Mouse (Mus musculus) liver, embryonic 11.5 days (tissue): ENCODE data around the gene Prodh2. TPM values are rescaled to one million over a fixed set of nuclear protein-coding genes. Genes with fewer than 3 reads are reported as not detected.
A peak's percentile ranks its signal among the peaks of the same experiment; 100 is the strongest.

Source experiments
- ATAC-seq: fragments of 200-750 bp; cut with Nextera tagmentation; replicated peaks from 2 replicates; pipeline ENCODE4 v1.8.0; 2017; ENCODE audit warnings: moderate number of reproducible peaks, mild to moderate bottlenecking, moderate TSS enrichment, moderate library complexity; ENCODE audit not compliant: low FRiP score
- DNase-seq: peaks from one replicate; pipeline ENCODE4 v3.0.0-alpha.2; 2017; ENCODE audit warnings: low spot score
- H3K27ac ChIP-seq: fragments of 300-500 bp; sonication (generic); 2 replicates; pipeline ENCODE4 v1.5.1; 2014; ENCODE audit warnings: mild to moderate bottlenecking, low read depth, low read length, control low read depth
- H3K27me3 ChIP-seq: fragments of 300-500 bp; sonication (generic); replicated peaks from 2 replicates; pipeline ENCODE4 v1.6.1; 2014; ENCODE audit warnings: low read length, mixed read lengths; ENCODE audit not compliant: control insufficient read depth, insufficient read depth
- H3K36me3 ChIP-seq: fragments of 300-500 bp; sonication (generic); 2 replicates; pipeline ENCODE4 v1.6.1; 2014; ENCODE audit warnings: mild to moderate bottlenecking, low read length, moderate library complexity, mixed read lengths; ENCODE audit not compliant: control insufficient read depth, insufficient read depth
- H3K4me1 ChIP-seq: fragments of 300-500 bp; sonication (generic); replicated peaks from 2 replicates; pipeline ENCODE4 v1.6.1; 2014; ENCODE audit warnings: low read length, mixed read lengths; ENCODE audit not compliant: control insufficient read depth, insufficient read depth
- H3K4me2 ChIP-seq: fragments of 300-500 bp; sonication (generic); 2 replicates; pipeline ENCODE4 v1.6.1; 2014; ENCODE audit warnings: mild to moderate bottlenecking, control low read depth, moderate library complexity
- H3K4me3 ChIP-seq: fragments of 300-500 bp; sonication (generic); 2 replicates; pipeline ENCODE4 v1.5.1; 2014; ENCODE audit warnings: low read depth, low read length, control low read depth
- H3K9ac ChIP-seq: fragments of 300-500 bp; sonication (generic); 2 replicates; pipeline ENCODE4 v1.6.1; 2014; ENCODE audit warnings: low read depth, low read length, control low read depth
- H3K9me3 ChIP-seq: fragments of 300-500 bp; sonication (generic); 2 replicates; pipeline ENCODE4 v1.6.1; 2016; ENCODE audit warnings: low read length, inconsistent platforms, mixed read lengths; ENCODE audit not compliant: control insufficient read depth
- WGBS: fragments of 180-500 bp; shearing (Covaris S2); extraction: QIAGEN DNeasy Blood & Tissue Kit; methylation state at CpG from one replicate; pipeline ENCODE4 v1.1.7; 2014; 5-methylcytosine and 5-hydroxymethylcytosine counted together
- microRNA-seq: library from miRNA; unstranded; fragments of <30 nt; microRNA quantifications from one replicate; pipeline ENCODE4, GENCODE M21; 2017; ENCODE audit warnings: borderline number of aligned reads
- polyA plus RNA-seq: library from polyadenylated mRNA; unstranded; fragments of >200 nt; fragmentation: Nextera tagmentation; extraction: Ambion mirVana; gene quantifications from 2 replicates; pipeline ENCODE4 v1.2.1, GENCODE M21; 2014

Gene Prodh2
- polyA plus RNA-seq, 1 experiment from 2014 or later: 19.0 TPM

DNA sequence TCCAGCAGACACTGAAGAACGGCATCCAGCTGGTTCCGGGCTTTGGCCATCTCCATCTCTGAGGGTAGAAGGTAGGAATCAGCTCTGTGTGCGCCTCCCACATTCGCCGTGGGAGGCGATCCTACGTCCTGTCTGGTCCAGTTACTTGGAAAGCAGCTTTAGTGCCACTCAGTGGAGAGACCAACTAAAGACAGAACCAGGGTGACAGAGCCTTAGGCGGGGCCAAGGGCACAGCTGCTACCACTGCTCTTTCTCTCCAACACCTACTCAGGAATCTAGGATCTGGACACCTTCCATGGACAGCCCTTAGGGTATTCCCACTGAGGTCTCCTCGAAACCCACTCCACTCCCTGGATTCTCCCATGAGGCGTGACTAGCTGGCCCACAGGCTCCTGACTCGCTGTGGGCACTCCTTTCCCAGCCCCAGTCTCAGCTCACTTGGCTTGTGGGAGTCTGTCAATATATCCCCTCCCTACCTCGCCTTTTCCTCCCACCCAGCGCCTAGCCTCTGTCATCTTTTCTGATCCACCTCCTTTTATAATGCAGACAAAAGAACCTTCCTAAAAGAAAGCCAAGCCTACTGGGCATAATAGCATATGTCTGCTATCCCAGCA is 64.6 kb downstream of the Prodh2 start:
- peak overlapping the region; percentile 75 for H3K4me2 ChIP-seq
- H3K4me1 ChIP-seq: peaks cover 17% of the 10 kb centered on the region
- 87% methylated on average over 13 of the region's 13 CpGs for WGBS
- no peak overlapping the region for H3K27ac ChIP-seq
- no peak overlapping the region; the same call in 1 of the 2 replicates for H3K9ac ChIP-seq
- peak overlapping the region; percentile 75 for H3K4me3 ChIP-seq
- ATAC-seq (no peak), DNase-seq (no peak)
- H3K9me3 ChIP-seq: no peaks in the 10 kb centered on the region
- peaks cover 21% of the 10 kb centered on the region for H3K36me3 ChIP-seq
- no peaks in the 10 kb centered on the region for H3K27me3 ChIP-seq

DNA sequence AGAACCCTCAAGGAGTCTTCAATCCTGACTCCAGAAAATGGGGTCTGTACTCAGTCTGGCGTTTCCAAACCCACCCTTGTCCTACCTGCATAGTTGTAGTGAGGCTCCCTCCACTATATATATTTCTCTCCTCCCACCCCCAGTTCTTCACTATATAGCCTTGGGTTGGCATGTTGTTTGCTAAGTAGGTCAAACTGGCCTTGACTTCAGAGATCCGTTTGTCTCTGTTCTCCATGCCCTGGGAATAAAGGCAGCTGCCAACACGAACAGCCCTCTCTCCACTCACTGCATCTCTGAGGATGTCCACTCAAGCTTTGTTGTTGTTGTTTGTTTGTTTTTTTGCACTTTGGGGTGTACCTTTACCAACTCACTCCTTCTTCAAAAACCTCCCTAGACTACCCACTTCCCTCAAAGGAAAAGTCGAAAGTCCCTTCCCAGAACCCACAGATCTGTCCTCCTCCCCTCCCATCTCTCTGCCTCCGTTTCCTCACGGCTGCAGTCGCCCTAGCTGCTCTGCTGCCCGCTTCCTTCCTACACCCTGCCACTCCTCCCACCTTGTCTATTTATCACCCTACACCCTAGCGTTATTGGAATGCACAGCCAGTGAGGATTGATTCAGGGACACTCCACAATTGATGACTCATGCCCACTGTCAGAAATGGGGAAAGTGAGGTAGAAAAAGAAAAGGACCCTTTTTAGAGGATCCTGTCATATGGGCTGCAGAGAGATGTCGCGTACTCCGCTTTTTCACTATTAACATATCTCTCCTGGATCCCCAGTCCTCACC is 65.4 kb downstream of the Prodh2 start:
- peak overlapping the region; percentile 72 for H3K9ac ChIP-seq
- H3K4me3 ChIP-seq: peak overlapping the region; percentile 75
- ATAC-seq (peak; percentile 7; the same call in 1 of the 2 replicates), DNase-seq (no peak)
- WGBS: 11% methylated on average over 12 of the region's 12 CpGs
- H3K4me1 ChIP-seq: peaks cover 11% of the 10 kb centered on the region
- H3K36me3 ChIP-seq: peaks cover 21% of the 10 kb centered on the region
- H3K27ac ChIP-seq: peak overlapping the region; percentile 62; the same call in 1 of the 2 replicates
- H3K9me3 ChIP-seq: no peaks in the 10 kb centered on the region
- H3K27me3 ChIP-seq: no peaks in the 10 kb centered on the region
- peak overlapping the region; percentile 75 for H3K4me2 ChIP-seq

DNA sequence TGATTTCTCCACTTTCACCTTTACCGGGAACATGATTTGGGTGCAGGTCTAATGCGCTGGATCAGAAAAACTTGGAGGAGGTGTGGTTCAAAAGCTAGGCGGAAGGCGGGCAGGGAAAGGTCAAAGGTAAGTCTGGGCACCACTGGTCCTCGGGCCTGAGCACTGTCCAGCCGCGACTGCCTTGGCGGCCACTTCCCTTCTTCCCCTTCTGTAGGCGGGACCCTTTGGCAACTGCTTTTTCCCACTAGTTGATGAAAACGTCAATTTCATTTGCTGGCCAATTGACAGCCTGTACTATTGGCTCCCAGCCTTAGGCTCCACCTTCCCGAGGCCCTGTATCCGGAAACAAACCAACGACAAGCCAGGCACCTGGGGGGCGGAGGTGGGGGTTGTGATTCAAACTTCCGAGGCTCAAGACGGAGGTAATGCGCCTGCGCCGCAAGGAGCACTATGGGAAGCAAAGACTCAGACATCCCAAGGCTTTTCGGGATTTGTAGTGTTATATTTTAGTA is 66.1 kb downstream of the Prodh2 start, which contains the start of gene Lin37:
Lin37 (minus strand) TSS at position 396 of the 512 bp plus-strand sequence.
- peak within 1 kb of the TSS; percentile 62; the same call in 1 of the 2 replicates for H3K27ac ChIP-seq
- H3K4me1 ChIP-seq: peaks cover 17% of the 10 kb centered on the region
- under 1% methylated on average over 20 of the region's 20 CpGs for WGBS
- peak within 1 kb of the TSS; percentile 75 for H3K4me3 ChIP-seq
- peak; percentile 86 for DNase-seq
- H3K36me3 ChIP-seq: peaks cover 21% of the 10 kb centered on the region
- H3K9ac ChIP-seq: peak within 1 kb of the TSS; percentile 72
- peak within 1 kb of the TSS; percentile 75 for H3K4me2 ChIP-seq
- H3K27me3 ChIP-seq: no peaks in the 10 kb centered on the region
- ATAC-seq: peak; percentile 81
- no peaks in the 10 kb centered on the region for H3K9me3 ChIP-seq

DNA sequence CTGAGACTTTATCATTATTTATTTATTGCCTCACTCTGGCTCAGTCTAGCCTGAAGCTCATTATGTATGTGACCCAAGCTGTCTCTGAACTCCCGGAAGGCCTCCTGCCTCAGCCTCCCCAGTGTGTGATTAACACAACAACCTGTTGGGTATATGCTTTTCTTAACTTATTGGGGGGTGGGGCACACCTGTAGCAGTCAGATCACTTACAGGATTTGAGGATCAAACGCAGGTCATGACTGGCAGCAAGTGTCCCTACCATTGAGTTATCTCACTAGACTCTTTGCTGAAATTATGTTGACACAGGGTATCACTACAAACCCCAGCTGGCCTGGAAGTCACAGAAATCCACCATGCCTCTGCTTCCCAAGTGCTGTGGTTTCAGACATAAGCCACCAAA is 66.9 kb downstream of the Prodh2 start:
- Histone ChIP-seq H3K4me2 (peak overlapping the region; percentile 75), H3K27me3 (no peaks in the 10 kb centered on the region), H3K4me3 (0 out of 2 replicates have a peak overlapping the region, but pooled peaks have one; percentile 75), H3K27ac (no peak overlapping the region), H3K4me1 (peaks cover 17% of the 10 kb centered on the region), H3K36me3 (peaks cover 15% of the 10 kb centered on the region), H3K9me3 (no peaks in the 10 kb centered on the region), H3K9ac (no peak overlapping the region)
- 63% methylated on average over 2 of the region's 2 CpGs for WGBS
- no peak for DNase-seq
- ATAC-seq: no peak

DNA sequence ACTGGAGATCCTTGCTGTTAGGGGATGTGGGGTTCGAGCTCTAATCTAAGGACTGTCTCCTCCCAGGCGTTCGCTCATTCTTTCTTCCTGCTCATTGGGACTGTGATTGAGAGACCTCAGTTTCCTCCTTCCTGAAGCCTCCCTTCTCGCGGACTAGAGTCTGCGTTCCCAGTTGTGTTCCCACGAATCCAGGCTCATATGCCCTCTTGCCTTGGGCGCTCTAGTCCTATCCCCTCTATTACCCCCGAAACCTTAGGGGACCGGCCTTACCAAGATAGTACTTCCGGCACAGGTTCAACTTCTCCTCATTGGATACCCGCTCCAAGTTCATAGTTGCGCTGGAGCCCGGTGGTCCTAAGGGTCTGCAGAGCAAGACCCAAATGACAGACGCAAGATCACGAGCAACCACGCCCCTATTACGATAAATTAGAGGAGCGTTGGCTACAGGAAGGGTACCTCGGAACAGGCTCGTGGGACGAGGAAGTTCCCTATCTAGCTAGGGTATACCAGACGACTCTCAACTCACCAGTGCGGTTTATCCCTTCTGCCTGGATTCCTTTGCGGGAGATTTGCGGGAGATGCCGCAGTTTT is 69.2 kb downstream of the Prodh2 start:
- WGBS: under 1% methylated on average over 27 of the region's 27 CpGs

More for the DNA sequence above, 69.2 kb downstream of the Prodh2 start:
- no peaks in the 10 kb centered on the region for H3K9me3 ChIP-seq
- H3K9ac ChIP-seq: peak overlapping the region; percentile 74
- peak overlapping the region; percentile 51; the same call in 1 of the 2 replicates for H3K27ac ChIP-seq
- H3K4me2 ChIP-seq: peak overlapping the region; percentile 80
- H3K27me3 ChIP-seq: no peaks in the 10 kb centered on the region
- DNase-seq (peak; percentile 44), ATAC-seq (0 out of 2 replicates have a peak, but pooled peaks have one; percentile 5)
- peaks cover 5% of the 10 kb centered on the region; the same call in 1 of the 2 replicates for H3K36me3 ChIP-seq
- peaks cover 17% of the 10 kb centered on the region for H3K4me1 ChIP-seq
- peak overlapping the region; percentile 81 for H3K4me3 ChIP-seq

Small RNA genes lying within 50 kb of the gene (microRNA-seq; reads per million reads assigned to microRNA genes)
- gene Gm38670: not detected

Other genes with a start within 250 kb of the Prodh2 start
- not detected in 2 replicates for gene Thap8, start 213.5 kb upstream of the Prodh2 start, polyA plus RNA-seq
- gene Wdr62, start 213.2 kb upstream of the Prodh2 start, polyA plus RNA-seq: 15.3 and 16.0 TPM in 2 replicates
- 16.3 and 17.6 TPM in 2 replicates for gene Clip3, start 201.9 kb upstream of the Prodh2 start, polyA plus RNA-seq
- gene Alkbh6, start 184.9 kb upstream of the Prodh2 start, polyA plus RNA-seq: 38.7 and 43.4 TPM in 2 replicates
- 25.6 and 28.9 TPM in 2 replicates for gene Syne4, start 178.8 kb upstream of the Prodh2 start, polyA plus RNA-seq
- not detected in 2 replicates for gene E130208F15Rik, start 171.9 kb upstream of the Prodh2 start, polyA plus RNA-seq
- gene Sdhaf1, start 169.7 kb upstream of the Prodh2 start, polyA plus RNA-seq: 13.5 and 14.6 TPM in 2 replicates
- gene Lrfn3, start 130.8 kb upstream of the Prodh2 start, polyA plus RNA-seq: 3.5 TPM in 2 replicates
- gene Tyrobp, start 79.9 kb upstream of the Prodh2 start, polyA plus RNA-seq: 60.6 and 61.9 TPM in 2 replicates
- gene Hcst, start 73.8 kb upstream of the Prodh2 start, polyA plus RNA-seq: 2.2 and 2.9 TPM in 2 replicates
- gene Nfkbid, start 71.9 kb upstream of the Prodh2 start, polyA plus RNA-seq: 1.8 and 3.6 TPM in 2 replicates
- gene Aplp1, start 48.1 kb upstream of the Prodh2 start, polyA plus RNA-seq: 18.4 and 19.1 TPM in 2 replicates
- 0.22 and 0.95 TPM in 2 replicates for gene Kirrel2, start 35.9 kb upstream of the Prodh2 start, polyA plus RNA-seq
- 0.26 and 0.27 TPM in 2 replicates for gene Nphs1, start 35.3 kb upstream of the Prodh2 start, polyA plus RNA-seq
- 7.1 and 7.5 TPM in 2 replicates for gene Arhgap33, start 41.4 kb downstream of the Prodh2 start, polyA plus RNA-seq
- gene Hspb6, start 58.6 kb downstream of the Prodh2 start, polyA plus RNA-seq: 3.9 and 5.4 TPM in 2 replicates
- gene Proser3, start 58.7 kb downstream of the Prodh2 start, polyA plus RNA-seq: 10.7 and 13.0 TPM in 2 replicates
- gene Lin37, start 66.2 kb downstream of the Prodh2 start, polyA plus RNA-seq: 38.7 and 41.0 TPM in 2 replicates
- 71.0 and 73.1 TPM in 2 replicates for gene U2af1l4, start 69.7 kb downstream of the Prodh2 start, polyA plus RNA-seq
- 6.8 and 8.0 TPM in 2 replicates for gene Gm49396, start 69.7 kb downstream of the Prodh2 start, polyA plus RNA-seq
- gene Psenen, start 70.0 kb downstream of the Prodh2 start, polyA plus RNA-seq: 85.2 and 102 TPM in 2 replicates
- gene Igflr1, start 71.8 kb downstream of the Prodh2 start, polyA plus RNA-seq: 3.1 and 3.7 TPM in 2 replicates
- gene Kmt2b, start 95.1 kb downstream of the Prodh2 start, polyA plus RNA-seq: 7.4 and 11.4 TPM in 2 replicates
- 0.25 and 0.62 TPM in 2 replicates for gene Zbtb32, start 105.3 kb downstream of the Prodh2 start, polyA plus RNA-seq
- 0.66 and 1.5 TPM in 2 replicates for gene Upk1a, start 119.2 kb downstream of the Prodh2 start, polyA plus RNA-seq
- 809 and 909 TPM in 2 replicates for gene Cox6b1, start 132.5 kb downstream of the Prodh2 start, polyA plus RNA-seq
- gene Etv2, start 142.2 kb downstream of the Prodh2 start, polyA plus RNA-seq: 0.16 and 0.17 TPM in 2 replicates
- gene Rbm42, start 156.7 kb downstream of the Prodh2 start, polyA plus RNA-seq: 101 TPM in 2 replicates
- 64.3 and 65.6 TPM in 2 replicates for gene Haus5, start 171.4 kb downstream of the Prodh2 start, polyA plus RNA-seq
- not detected in 2 replicates for gene Pmis2, start 178.0 kb downstream of the Prodh2 start, polyA plus RNA-seq
- 0.53 TPM in 1 of 2 replicates, not detected in the other for gene 2200002J24Rik, start 205.3 kb downstream of the Prodh2 start, polyA plus RNA-seq
- gene Atp4a, start 218.6 kb downstream of the Prodh2 start, polyA plus RNA-seq: 1.5 and 1.9 TPM in 2 replicates
- 168 and 181 TPM in 2 replicates for gene Tmem147, start 235.9 kb downstream of the Prodh2 start, polyA plus RNA-seq